Mouse (Mus musculus): Measurements from ENCODE around the gene Syde2. TPM values are rescaled to one million over a fixed set of nuclear protein-coding genes. Genes with fewer than 3 reads are reported as not detected.

Syde2 gene
- 0.61 and 0.82 TPM in 2 replicates for polyA plus RNA-seq (2015; fragmentation: Nextera tagmentation; extraction: Ambion mirVana)

DNA sequence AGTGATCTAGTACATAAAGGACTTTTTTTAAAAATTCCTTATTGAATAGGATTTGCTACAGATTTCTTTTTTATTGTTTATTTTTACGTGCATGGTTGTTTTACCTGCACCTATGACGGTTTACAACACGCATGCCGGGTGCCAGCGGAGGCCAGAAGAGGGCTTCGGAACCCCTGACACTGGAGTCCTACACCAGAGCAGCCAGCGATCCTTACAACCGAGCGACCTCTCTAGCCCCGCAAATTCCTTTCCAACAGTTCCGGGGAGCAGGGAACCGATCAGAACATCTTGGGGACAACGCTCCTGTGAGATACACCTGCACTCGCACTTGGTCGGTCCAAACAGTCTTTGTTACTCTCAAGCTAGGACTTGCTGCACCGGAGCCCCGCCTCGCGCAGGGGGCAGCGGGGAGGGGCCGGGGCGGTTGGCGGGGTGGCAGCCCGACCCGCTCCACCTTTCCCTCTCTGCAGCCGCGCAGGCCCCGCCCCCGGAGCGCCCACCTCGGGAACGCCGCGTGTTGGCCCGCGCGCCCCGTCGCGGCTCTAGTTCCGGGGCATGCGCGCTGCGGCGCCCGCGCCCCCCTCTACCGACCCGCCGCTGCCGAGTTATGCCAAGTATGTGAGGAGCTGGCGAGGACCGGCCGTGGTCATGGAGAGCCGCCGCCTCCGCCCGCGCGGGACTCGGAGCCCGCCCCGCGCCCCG, at the start of gene Syde2:
Syde2 (plus strand) TSS at position 603 of the 702 bp plus-strand sequence.
- peaks cover 19% of the 10 kb centered on the region for H3K4me1 ChIP-seq (replicated peaks; ENCODE audit: control insufficient read depth, insufficient read depth, low read length)
- under 1% methylated on average over 62 of the region's 65 CpGs for WGBS
- ATAC-seq, result peak; percentile 91

DNA sequence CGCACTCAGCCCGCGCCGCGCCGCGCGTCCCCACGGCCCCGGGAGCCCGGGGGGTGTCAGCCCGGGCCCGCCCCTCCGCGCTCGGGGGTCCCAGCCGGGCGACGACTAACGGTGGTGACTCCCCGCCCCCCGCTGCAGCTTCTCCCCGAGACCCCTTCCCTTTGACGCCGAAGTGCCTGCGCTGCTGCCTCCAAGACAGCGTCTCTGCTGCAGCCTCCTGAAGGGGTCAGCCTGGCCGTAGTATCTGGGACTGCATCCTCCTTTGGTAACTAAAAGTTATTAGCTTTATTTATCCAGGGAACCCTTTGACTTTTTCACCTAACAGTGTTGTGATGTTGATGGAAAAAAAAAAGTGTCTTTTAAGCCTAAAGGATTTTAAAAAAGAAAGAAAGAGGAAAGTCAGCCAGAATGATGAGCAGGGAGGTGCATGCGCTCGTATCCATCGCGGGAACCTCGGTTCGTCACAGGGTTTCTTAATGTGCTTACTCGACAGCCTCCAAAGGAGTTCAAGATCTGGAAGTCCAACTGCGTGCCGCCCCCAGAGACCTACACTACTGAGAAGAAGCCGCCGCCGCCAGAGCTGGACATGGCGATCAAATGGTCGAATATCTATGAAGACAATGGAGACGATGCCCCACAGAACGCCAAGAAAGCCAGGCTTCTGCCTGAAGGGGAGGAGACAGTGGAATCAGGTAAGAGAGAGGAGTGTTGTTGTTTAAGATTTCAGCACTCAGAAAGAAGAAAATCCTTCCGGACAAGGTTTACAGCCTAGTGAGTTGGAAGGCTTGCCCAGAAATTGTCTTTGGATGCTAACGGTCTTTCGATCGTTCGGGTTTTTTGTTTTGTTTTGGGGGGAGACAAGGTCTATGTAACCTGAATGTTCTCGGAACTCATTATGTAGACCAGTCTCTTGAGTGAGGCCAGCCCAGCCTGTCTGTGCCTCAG, 49.0 kb upstream of the Syde2 start:
- peaks cover 36% of the 10 kb centered on the region for H3K4me1 ChIP-seq (replicated peaks; ENCODE audit: control insufficient read depth, insufficient read depth, low read length)
- ATAC-seq, result no peak
- H3K36me3 ChIP-seq (ENCODE audit: control insufficient read depth, insufficient read depth), result peaks cover 5% of the 10 kb centered on the region
- 15% methylated on average over 50 of the region's 50 CpGs for WGBS
- peak overlapping the region; percentile 92 for H3K4me3 ChIP-seq (replicated peaks; ENCODE audit: low read length)
- H3K27ac ChIP-seq (ENCODE audit: low read length), result peak overlapping the region; percentile 75
- peak overlapping the region; percentile 82 for H3K4me2 ChIP-seq (ENCODE audit: low read length)
- H3K9ac ChIP-seq (replicated peaks; ENCODE audit: low read depth, low read length), result peak overlapping the region; percentile 94
- H3K27me3 ChIP-seq (replicated peaks; ENCODE audit: control insufficient read depth, insufficient read depth, low read length), result no peaks in the 10 kb centered on the region
- H3K9me3 ChIP-seq (ENCODE audit: control insufficient read depth, low read length), result no peaks in the 10 kb centered on the region

More for the DNA sequence above, at the start of gene Syde2:
- Histone ChIP-seq H3K36me3 (ENCODE audit: control insufficient read depth, insufficient read depth) (no peaks in the 10 kb centered on the region), H3K27me3 (replicated peaks; ENCODE audit: control insufficient read depth, insufficient read depth, low read length) (peaks cover 4% of the 10 kb centered on the region; the same call in 1 of the 2 replicates), H3K9ac (replicated peaks; ENCODE audit: low read depth, low read length) (peak within 1 kb of the TSS; percentile 71), H3K27ac (ENCODE audit: low read length) (peak within 1 kb of the TSS; percentile 22; the same call in 1 of the 2 replicates), H3K4me2 (ENCODE audit: low read length) (peak within 1 kb of the TSS; percentile 63), H3K9me3 (ENCODE audit: control insufficient read depth, low read length) (no peaks in the 10 kb centered on the region), H3K4me3 (replicated peaks; ENCODE audit: low read length) (peak within 1 kb of the TSS; percentile 74)

DNA sequence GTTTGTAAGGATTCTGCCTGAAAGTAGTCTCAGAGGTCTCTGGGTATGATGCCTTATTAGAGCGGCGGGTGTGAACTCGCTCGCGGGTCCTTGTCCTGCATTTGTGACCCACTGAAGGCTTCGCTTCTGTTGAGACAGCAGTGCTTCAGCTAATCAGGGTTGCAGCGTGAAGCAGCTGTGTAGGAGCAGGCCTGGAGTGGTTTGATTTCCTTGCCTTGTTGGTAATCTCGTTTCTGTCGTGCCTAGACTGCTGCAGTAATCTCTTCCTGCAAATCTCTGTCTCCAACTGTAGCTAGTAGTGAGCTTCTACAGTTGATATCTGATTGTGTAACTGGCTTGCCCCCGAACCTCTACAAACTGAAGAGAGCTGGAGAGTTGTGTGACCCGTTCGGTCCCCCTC, 48.3 kb upstream of the Syde2 start:
- no peak overlapping the region for H3K4me3 ChIP-seq (replicated peaks; ENCODE audit: low read length)
- no peaks in the 10 kb centered on the region for H3K9me3 ChIP-seq (ENCODE audit: control insufficient read depth, low read length)
- peaks cover 36% of the 10 kb centered on the region for H3K4me1 ChIP-seq (replicated peaks; ENCODE audit: control insufficient read depth, insufficient read depth, low read length)
- no peaks in the 10 kb centered on the region for H3K27me3 ChIP-seq (replicated peaks; ENCODE audit: control insufficient read depth, insufficient read depth, low read length)
- peaks cover 6% of the 10 kb centered on the region for H3K36me3 ChIP-seq (ENCODE audit: control insufficient read depth, insufficient read depth)
- H3K4me2 ChIP-seq (ENCODE audit: low read length), result peak overlapping the region; percentile 82
- no peak overlapping the region for H3K9ac ChIP-seq (replicated peaks; ENCODE audit: low read depth, low read length)
- 84% methylated on average over 12 of the region's 12 CpGs for WGBS
- no peak for ATAC-seq
- no peak overlapping the region for H3K27ac ChIP-seq (ENCODE audit: low read length)

DNA sequence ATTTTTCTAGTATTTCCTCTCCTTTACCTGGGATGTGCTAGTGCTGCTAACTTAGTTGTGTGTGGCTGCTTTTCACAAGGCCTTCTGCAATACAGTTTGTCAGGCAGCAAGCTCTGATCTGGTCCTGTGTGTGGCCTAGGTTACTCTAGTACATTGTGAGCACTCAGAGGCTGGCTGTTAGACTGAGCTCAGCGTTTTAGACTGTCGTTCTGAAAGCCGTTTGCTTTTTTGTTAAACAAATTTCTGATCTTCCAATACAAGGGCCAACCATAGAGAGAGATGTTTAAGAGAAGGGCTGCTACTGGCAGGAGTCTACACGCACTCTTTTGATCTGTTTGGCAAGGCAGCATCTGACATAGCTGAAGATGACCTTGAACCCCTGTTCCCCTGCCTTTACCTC, 47.7 kb upstream of the Syde2 start:
- Histone ChIP-seq H3K9me3 (ENCODE audit: control insufficient read depth, low read length) (no peaks in the 10 kb centered on the region), H3K4me2 (ENCODE audit: low read length) (no peak overlapping the region), H3K27ac (ENCODE audit: low read length) (no peak overlapping the region), H3K4me1 (replicated peaks; ENCODE audit: control insufficient read depth, insufficient read depth, low read length) (peaks cover 36% of the 10 kb centered on the region), H3K36me3 (ENCODE audit: control insufficient read depth, insufficient read depth) (peaks cover 11% of the 10 kb centered on the region), H3K4me3 (replicated peaks; ENCODE audit: low read length) (no peak overlapping the region), H3K27me3 (replicated peaks; ENCODE audit: control insufficient read depth, insufficient read depth, low read length) (no peaks in the 10 kb centered on the region), H3K9ac (replicated peaks; ENCODE audit: low read depth, low read length) (no peak overlapping the region)
- WGBS, result 80% methylated on average over 4 of the region's 4 CpGs
- no peak for ATAC-seq

DNA sequence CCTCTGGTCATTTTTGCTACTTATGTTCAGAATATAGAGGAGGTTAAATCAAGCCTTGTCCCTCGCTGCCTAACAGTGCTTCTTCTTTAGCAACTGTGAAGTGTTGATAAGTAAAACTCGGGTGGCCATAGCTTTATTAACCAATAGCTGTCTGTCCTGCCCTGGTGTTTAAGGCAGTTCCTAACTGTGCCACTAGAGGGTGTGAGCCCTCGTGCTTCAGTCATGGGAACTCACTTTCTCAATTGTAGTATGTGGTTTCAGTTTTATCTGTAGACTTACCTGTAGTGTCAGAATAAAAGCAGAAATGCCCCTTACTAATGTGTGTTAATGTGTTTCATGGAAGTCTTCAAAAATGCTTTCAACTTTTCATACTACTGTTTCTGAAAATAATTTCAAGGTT, 45.7 kb upstream of the Syde2 start:
- Histone ChIP-seq H3K9ac (replicated peaks; ENCODE audit: low read depth, low read length) (no peak overlapping the region), H3K27ac (ENCODE audit: low read length) (no peak overlapping the region), H3K36me3 (ENCODE audit: control insufficient read depth, insufficient read depth) (peaks cover 11% of the 10 kb centered on the region), H3K4me2 (ENCODE audit: low read length) (no peak overlapping the region), H3K4me1 (replicated peaks; ENCODE audit: control insufficient read depth, insufficient read depth, low read length) (peaks cover 36% of the 10 kb centered on the region), H3K27me3 (replicated peaks; ENCODE audit: control insufficient read depth, insufficient read depth, low read length) (no peaks in the 10 kb centered on the region), H3K4me3 (replicated peaks; ENCODE audit: low read length) (no peak overlapping the region), H3K9me3 (ENCODE audit: control insufficient read depth, low read length) (no peaks in the 10 kb centered on the region)
- no peak for ATAC-seq
- 12% methylated on average over 3 of the region's 3 CpGs for WGBS

DNA sequence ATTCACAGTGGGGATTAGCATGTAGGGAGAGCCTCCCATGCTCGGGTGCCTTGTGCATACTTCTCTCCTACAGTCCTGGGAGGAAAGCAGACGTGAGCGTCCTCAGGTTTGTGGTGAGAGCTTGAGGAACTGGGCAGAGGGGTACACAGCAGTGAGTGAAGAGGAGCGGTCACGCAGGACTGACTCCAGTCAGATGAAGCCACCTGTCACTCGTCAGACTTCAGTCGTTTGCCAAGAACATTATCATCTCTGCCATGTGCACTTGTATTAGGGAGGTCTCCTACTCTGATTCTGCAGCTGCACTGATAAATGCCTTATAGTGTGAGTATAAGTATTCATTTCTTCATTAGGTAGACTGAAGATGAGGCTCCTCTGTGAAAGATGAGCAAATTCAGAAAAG, 43.3 kb upstream of the Syde2 start:
- Histone ChIP-seq H3K9me3 (ENCODE audit: control insufficient read depth, low read length) (no peaks in the 10 kb centered on the region), H3K9ac (replicated peaks; ENCODE audit: low read depth, low read length) (no peak overlapping the region), H3K4me2 (ENCODE audit: low read length) (no peak overlapping the region), H3K27ac (ENCODE audit: low read length) (no peak overlapping the region), H3K36me3 (ENCODE audit: control insufficient read depth, insufficient read depth) (peaks cover 11% of the 10 kb centered on the region), H3K4me3 (replicated peaks; ENCODE audit: low read length) (no peak overlapping the region), H3K4me1 (replicated peaks; ENCODE audit: control insufficient read depth, insufficient read depth, low read length) (peaks cover 25% of the 10 kb centered on the region), H3K27me3 (replicated peaks; ENCODE audit: control insufficient read depth, insufficient read depth, low read length) (no peaks in the 10 kb centered on the region)
- WGBS, result 87% methylated on average over 7 of the region's 7 CpGs
- no peak for ATAC-seq

DNA sequence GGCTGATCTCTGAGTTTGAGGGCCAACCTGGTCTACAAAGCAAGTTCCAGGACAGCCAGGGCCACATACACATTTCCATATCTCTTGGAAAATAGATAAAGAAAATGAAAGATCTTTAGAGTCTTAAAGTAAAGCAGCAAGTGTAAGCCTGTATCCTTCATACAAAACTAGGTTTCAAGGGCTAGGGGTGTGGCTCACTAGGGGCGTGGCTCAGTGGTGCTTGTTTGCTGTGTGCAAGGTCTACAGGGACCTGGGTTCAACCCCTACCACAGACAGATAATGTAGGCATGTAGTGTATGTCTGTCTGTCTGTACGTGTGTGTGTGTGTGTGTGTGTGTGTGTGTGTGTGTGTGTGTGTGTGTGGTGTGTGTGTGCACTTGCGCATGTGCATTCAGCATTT, 41.8 kb upstream of the Syde2 start:
- H3K4me1 ChIP-seq (replicated peaks; ENCODE audit: control insufficient read depth, insufficient read depth, low read length), result peaks cover 18% of the 10 kb centered on the region
- H3K4me2 ChIP-seq (ENCODE audit: low read length), result no peak overlapping the region
- no peak overlapping the region for H3K9ac ChIP-seq (replicated peaks; ENCODE audit: low read depth, low read length)
- peaks cover 2% of the 10 kb centered on the region for H3K27me3 ChIP-seq (replicated peaks; ENCODE audit: control insufficient read depth, insufficient read depth, low read length)
- H3K36me3 ChIP-seq (ENCODE audit: control insufficient read depth, insufficient read depth), result peaks cover 8% of the 10 kb centered on the region
- no peak for ATAC-seq
- no peaks in the 10 kb centered on the region for H3K9me3 ChIP-seq (ENCODE audit: control insufficient read depth, low read length)
- H3K4me3 ChIP-seq (replicated peaks; ENCODE audit: low read length), result no peak overlapping the region
- no peak overlapping the region for H3K27ac ChIP-seq (ENCODE audit: low read length)
- WGBS, result 89% methylated on average over 3 of the region's 3 CpGs

DNA sequence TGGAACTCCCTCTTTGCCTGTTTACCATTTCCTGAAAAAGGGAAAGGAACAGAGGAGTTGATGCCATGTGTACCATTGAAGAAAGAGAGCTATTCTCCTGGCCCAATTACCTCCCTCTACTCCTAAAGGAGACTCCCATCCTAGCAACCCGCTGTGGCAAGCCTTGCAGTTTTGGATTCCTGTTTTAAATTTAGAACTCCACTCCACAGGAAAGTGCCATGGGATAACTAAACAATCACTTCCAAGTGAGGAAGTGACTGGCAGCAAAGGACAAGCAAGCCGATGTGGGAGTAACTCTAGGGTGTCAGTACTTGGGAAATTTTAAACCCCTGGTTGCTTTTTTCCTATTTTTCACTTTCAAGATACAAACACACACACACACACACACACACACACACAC, 41.0 kb upstream of the Syde2 start:
- Histone ChIP-seq H3K27me3 (replicated peaks; ENCODE audit: control insufficient read depth, insufficient read depth, low read length) (peaks cover 2% of the 10 kb centered on the region), H3K27ac (ENCODE audit: low read length) (no peak overlapping the region), H3K9me3 (ENCODE audit: control insufficient read depth, low read length) (no peaks in the 10 kb centered on the region), H3K9ac (replicated peaks; ENCODE audit: low read depth, low read length) (no peak overlapping the region), H3K4me1 (replicated peaks; ENCODE audit: control insufficient read depth, insufficient read depth, low read length) (peaks cover 13% of the 10 kb centered on the region), H3K36me3 (ENCODE audit: control insufficient read depth, insufficient read depth) (peaks cover 8% of the 10 kb centered on the region), H3K4me3 (replicated peaks; ENCODE audit: low read length) (no peak overlapping the region), H3K4me2 (ENCODE audit: low read length) (no peak overlapping the region)
- ATAC-seq, result no peak
- 64% methylated on average over 2 of the region's 2 CpGs for WGBS

DNA sequence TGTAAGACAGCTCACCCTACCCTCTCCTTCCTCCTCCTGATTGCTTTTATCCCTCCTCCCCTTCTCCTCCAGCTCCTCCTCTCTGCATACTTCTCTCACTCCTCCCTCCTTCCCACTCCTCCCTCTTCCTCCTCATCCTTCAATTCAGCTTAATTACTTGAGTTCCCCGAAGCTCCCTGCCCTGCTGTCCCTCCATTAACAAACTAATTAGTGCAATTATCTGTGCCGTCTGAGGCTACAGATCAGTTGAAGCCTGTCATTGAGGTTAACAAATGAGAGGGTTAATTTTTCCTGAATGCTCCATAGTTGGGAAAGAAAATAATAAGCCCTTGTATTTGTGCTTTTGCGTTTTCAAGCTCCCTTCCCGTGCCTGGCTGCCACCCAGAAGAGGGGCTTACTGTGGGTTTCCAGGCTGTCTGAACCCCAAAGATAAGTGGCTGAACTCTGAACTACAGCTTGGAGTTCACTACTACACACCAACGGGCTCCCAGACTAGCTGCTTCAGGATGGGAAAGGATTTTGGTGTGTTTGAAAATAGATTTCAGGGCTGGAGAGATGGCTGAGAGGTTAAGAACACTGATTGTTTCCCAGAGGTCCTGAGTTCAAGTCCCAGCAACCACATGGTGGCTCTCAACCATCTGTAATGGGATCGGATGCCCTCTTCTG, 40.0 kb upstream of the Syde2 start:
- H3K36me3 ChIP-seq (ENCODE audit: control insufficient read depth, insufficient read depth), result peaks cover 8% of the 10 kb centered on the region
- H3K4me3 ChIP-seq (replicated peaks; ENCODE audit: low read length), result no peak overlapping the region
- no peak overlapping the region for H3K4me2 ChIP-seq (ENCODE audit: low read length)
- no peak overlapping the region for H3K27ac ChIP-seq (ENCODE audit: low read length)
- H3K27me3 ChIP-seq (replicated peaks; ENCODE audit: control insufficient read depth, insufficient read depth, low read length), result peaks cover 2% of the 10 kb centered on the region
- no peaks in the 10 kb centered on the region for H3K9me3 ChIP-seq (ENCODE audit: control insufficient read depth, low read length)
- peak; percentile 62 for ATAC-seq
- 15% methylated on average over 6 of the region's 6 CpGs for WGBS
- H3K9ac ChIP-seq (replicated peaks; ENCODE audit: low read depth, low read length), result no peak overlapping the region
- H3K4me1 ChIP-seq (replicated peaks; ENCODE audit: control insufficient read depth, insufficient read depth, low read length), result peaks cover 7% of the 10 kb centered on the region
